Mouse (Mus musculus): ENCODE measurements at regions not wholly inside any gene's neighbourhood (a gene's known extent, or its start where the extent isn't known, plus 50 kb on each side); places are given as distances from the start of the nearest gene placed in this dataset.
A peak's percentile ranks its signal among the peaks of the same experiment; 100 is the strongest.
"Not testable (repeated sequence)": the region's sequence is repeated elsewhere in the genome, so short reads cannot be mapped to it uniquely, and the experiment has no call there.

DNA sequence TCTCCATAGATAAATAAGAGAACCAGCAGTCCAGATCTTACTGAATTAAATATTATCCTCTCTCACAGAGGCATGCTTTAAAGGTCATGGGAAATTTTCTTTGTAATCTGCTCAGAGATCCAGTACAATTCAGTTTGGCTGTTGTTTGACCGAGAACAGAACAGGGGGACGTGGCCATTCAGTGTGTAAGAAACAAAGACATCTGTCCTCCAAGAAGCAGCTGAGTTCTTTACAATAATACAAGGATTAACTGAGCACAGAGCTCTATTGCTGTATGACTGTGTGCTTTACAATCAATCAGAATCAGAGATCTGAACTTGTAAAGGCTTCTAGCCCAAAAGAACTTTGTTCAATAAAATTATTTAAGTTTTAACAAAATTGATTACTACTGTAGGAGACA lies 287.6 kb upstream of the Cntn5 start:
- no peak for DNase-seq

DNA sequence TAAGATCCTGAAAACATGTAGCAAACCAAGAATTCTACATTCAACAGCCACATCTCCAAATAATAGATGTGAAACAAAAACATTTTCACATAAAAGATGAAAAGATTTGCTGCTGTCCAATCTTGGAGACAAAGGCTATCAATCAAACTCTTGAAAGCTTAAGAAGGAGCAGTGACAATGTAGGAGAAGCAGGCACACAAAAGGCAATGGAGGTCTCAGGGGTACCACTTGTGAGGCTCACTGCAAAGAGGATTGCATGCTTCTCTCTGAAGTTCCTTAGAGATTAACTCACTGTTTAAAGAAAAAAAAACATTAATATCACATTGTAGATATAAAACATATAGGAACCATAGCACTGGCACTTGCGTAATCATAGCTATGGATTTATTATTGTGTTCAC lies 241.2 kb upstream of the Cntn5 start:
- DNase-seq: no peak

DNA sequence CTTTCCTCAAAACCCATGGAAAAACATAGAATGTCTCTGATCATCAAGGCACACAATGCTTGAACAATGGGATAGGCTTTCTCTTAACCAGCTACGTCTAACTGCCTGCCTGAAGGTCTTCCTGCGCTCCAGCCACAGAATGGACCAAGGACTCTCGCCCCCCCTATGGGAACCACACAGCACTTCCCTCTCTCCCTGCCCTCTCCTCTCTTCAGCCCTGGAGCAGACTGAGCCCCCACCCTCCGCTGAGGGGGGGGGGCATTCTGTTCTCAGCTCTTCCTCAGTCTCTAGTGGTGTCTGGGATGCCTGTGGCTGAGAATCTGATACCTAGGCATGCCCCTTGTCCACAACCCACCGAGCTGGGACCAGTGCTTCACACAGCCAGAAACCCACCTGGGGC lies 222.3 kb upstream of the Cntn5 start:
- no peak for DNase-seq

DNA sequence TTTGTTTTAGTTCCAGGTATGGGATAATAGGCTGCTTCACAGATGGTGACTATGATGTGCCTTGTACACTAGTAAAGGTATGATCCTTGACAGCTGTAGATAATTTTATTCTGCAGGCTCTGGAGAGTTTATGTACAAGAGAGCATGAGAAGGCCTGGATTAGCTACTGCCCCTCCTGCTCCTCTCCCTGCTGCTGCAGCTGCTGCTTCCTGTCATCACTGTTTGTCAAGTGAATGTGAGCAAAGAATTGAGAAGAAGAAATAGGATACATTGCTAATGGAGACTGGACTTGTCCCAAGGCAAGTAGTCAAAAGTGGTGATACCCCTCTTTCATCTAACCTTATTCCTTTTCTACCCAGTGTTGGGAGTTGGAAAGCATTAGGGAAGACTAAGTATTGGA lies 214.6 kb upstream of the Cntn5 start:
- no peak for DNase-seq

DNA sequence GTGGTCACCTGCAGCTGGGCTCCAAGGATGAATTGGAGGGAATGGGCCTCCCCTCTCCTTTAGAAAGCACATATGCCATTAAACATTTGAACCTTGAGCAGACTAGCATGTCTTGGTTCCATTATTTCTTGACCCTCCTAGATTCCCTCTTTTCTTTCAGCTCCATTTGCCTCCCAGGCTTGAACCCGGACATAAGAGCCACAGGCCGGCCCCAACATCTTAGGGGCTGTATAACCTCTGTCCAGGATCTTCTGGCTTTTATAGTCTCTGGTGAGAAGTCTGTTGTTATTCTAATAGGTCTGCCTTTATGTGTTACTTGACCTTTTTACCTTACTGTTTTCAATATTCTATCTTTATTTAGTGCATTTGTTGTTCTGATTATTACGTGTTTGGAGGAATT lies 203.3 kb upstream of the Cntn5 start:
- DNase-seq: not testable (repeated sequence)

- DNase-seq: not testable (repeated sequence)
Measured at GRCm38 (mm10) chr9:11107212-11107611, 202.6 kb upstream of the Cntn5 start.

GRCm38 (mm10) chr9:11106268-11106667 lies 201.7 kb upstream of the Cntn5 start:
- no peak for DNase-seq

GRCm38 (mm10) chr9:11103448-11103847 lies 198.9 kb upstream of the Cntn5 start:
- no peak for DNase-seq

GRCm38 (mm10) chr9:11092874-11093273 lies 188.3 kb upstream of the Cntn5 start:
- DNase-seq: no peak

DNA sequence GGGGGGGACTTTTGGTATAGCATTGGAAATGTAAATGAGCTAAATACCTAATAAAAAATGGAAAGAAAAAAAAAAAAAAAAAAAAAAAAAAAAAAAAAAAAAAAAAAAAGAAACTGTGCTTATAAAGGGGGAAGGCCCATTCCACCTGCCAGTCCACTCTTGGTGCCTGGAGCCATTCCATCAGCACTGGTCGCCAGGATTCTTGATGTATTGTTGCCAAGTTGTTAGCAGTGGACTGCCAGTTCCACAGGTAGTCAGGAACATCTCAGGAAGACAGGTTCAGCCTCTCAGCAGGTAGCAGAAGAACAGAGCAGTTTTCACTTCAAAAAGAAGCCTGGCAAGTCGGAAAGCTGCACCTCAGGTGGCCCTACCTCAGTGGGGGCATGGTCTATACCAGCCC lies 162.6 kb upstream of the Cntn5 start:
- peak; percentile 23 to 31 for DNase-seq

- no peak for DNase-seq
Measured at GRCm38 (mm10) chr9:11062856-11063255, 158.3 kb upstream of the Cntn5 start.

Data from cerebellum, adult 18-20 months (tissue).